Mouse (Mus musculus): ENCODE data around the gene Rtl4. TPM values are rescaled to one million over a fixed set of nuclear protein-coding genes. Genes with fewer than 3 reads are reported as not detected.

Gene Rtl4
- polyA plus RNA-seq (2015; fragmentation: Nextera tagmentation; extraction: Ambion mirVana): 0.10 and 0.18 TPM in 2 replicates

DNA sequence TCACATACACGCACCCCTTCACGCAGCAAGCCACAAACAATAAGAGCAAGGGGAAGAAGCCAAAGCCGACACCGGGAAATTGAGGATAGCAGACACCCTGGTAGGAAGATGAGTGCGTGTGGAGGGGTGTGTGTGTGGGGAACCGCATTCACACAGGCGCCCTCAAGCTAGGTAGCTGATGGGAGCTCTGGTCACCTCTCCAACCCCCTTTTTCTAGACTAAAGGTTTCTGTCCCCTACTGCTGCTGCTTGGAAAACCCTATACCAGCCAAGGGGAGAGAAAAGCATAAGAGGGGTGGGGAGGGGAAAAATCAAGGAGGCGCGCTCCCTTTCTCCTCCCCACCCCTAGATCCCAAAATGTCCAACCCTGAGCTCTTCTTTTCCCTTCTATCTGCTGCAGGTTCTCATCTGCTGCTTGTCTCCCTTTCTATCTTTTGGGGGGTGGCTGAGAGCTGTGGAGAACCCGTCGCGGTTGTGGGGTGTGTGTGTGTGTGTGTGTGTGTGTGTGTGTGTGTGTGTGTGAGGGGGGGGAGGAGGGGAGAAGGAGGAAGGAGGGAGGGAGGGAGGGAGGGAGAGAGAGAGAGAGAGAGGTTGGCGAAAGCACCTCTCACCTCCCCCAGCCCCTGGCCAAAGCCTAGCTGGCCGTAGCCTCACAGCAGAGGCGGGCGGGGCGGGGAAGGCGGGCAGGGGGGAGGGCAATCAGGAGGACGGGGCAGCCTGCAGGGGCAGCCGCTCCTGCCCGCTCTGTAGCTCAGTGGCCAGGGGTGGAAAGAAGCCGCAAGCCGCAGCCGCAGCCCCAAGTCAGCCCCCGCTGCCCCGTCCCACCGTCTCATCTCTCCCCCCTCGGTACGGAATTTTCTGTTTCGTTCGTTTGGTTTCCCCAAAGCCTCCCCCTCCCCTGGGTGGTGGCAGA, at the start of gene Rtl4:
Gene Rtl4 (plus strand): TSS at position 701 of the 912 bp plus-strand sequence.
- no peak within 1 kb of the TSS for H3K27ac ChIP-seq
- WGBS: 19% methylated on average over 9 of the region's 31 CpGs
- H3K9me3 ChIP-seq: no peaks in the 10 kb centered on the region
- peak within 1 kb of the TSS; percentile 42 for H3K4me3 ChIP-seq
- H3K4me2 ChIP-seq: peak within 1 kb of the TSS; percentile 79
- peak; percentile 65; the same call in 1 of the 2 replicates for ATAC-seq (ENCODE audit: borderline replicate concordance, extremely low read depth, low FRiP score, low TSS enrichment)
- H3K27me3 ChIP-seq: peaks cover 32% of the 10 kb centered on the region; the same call in 1 of the 2 replicates
- H3K36me3 ChIP-seq: no peaks in the 10 kb centered on the region
- no peaks in the 10 kb centered on the region for H3K4me1 ChIP-seq
- no peak within 1 kb of the TSS for H3K9ac ChIP-seq

DNA sequence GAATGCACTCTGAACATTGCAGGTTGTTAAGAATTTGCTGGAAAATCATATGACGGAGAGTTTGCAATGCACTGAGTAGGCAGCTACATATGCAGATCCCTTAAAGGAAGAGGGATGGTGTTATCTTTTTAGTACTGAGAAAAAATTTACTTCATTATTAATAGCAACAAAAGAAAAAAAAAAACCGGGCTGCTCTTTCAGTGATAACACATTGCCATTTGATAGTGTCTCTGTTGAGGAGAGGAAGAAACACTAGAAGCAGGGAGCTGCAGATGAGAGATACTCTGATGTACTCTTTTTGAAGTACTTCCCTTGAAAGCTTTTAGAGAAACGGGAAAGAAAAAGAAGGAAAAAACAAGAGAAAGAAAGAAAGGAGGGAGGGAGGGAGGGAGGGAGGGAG, 44.0 kb upstream of the Rtl4 start:
- H3K4me2 ChIP-seq: no peak overlapping the region
- no peaks in the 10 kb centered on the region for H3K4me1 ChIP-seq
- WGBS: 48% methylated on average over 2 of the region's 3 CpGs
- no peaks in the 10 kb centered on the region for H3K36me3 ChIP-seq
- H3K9me3 ChIP-seq: no peaks in the 10 kb centered on the region
- H3K27ac ChIP-seq: no peak overlapping the region
- no peak overlapping the region for H3K9ac ChIP-seq
- ATAC-seq (ENCODE audit: borderline replicate concordance, extremely low read depth, low FRiP score, low TSS enrichment): no peak
- H3K27me3 ChIP-seq: no peaks in the 10 kb centered on the region
- H3K4me3 ChIP-seq: no peak overlapping the region

DNA sequence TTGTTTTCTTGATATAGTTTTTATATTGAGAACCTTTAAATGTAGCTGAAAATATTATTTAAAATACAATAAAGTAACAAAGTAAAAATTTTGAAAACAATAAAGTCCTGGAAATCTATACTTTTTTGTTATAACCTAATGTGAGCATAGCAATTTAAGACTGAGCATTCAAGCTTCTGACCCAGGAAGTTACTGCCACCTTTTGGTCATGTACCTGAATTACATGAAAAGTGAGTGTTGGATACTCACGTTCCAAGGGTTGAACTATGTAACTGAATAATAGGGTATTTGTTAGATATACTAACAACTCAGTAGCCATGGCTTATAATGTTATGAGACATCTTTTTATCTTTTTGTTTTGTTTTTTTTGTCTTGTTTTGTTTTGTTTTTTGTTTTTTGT, 43.3 kb upstream of the Rtl4 start:
- Histone ChIP-seq H3K4me2 (no peak overlapping the region), H3K4me1 (no peaks in the 10 kb centered on the region), H3K36me3 (no peaks in the 10 kb centered on the region), H3K9me3 (no peaks in the 10 kb centered on the region), H3K4me3 (no peak overlapping the region), H3K27ac (no peak overlapping the region), H3K27me3 (no peaks in the 10 kb centered on the region), H3K9ac (no peak overlapping the region)
- WGBS: 31% methylated on average over 1 of the region's 1 CpGs
- ATAC-seq (ENCODE audit: borderline replicate concordance, extremely low read depth, low FRiP score, low TSS enrichment): no peak

DNA sequence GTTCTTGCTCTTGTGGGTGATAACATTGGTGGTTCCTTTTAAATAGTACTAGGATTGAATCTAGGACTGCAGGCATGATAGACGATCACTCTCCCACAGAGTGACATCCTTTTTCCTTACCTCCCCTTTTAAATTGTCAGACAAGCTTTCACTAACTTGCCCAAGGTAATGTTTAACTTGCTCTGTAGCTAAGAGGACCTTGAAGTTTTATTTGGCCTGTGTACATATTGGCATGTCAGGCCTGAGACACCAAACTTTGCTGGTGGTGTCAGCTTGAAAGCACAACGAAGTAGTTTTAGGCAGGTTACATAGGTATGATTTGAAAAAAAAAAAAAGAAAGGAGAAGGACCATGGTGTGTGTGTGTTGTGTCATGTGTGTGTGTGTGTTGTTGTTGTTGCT, 36.5 kb upstream of the Rtl4 start:
- H3K36me3 ChIP-seq: no peaks in the 10 kb centered on the region
- whole genome bisulfite sequencing: 51% methylated on average over 2 of the region's 2 CpGs
- H3K9me3 ChIP-seq: no peaks in the 10 kb centered on the region
- no peak overlapping the region for H3K9ac ChIP-seq
- ATAC-seq (ENCODE audit: borderline replicate concordance, extremely low read depth, low FRiP score, low TSS enrichment): no peak
- H3K4me1 ChIP-seq: no peaks in the 10 kb centered on the region
- no peaks in the 10 kb centered on the region for H3K27me3 ChIP-seq
- H3K27ac ChIP-seq: no peak overlapping the region
- no peak overlapping the region for H3K4me3 ChIP-seq
- H3K4me2 ChIP-seq: no peak overlapping the region

DNA sequence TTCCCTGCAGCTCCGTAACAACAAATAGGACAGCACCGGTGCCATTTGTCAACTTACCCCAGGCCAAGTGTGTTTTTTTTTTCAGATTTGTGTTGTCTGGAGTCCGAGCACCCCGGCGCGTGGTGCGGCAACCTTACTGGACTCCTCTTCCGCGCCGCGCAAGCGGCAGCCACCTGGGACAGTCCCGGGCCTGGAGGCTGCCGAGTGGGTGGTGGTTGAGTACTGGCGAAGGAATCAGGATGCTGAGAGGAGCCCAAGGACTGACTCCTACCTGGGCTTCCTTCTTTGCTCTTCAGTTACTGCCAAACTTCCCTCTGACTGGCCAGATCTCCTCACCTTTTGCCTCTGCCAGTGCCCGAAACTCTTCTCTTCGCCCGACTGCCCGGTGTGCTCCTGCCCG, 965 bp upstream of the Rtl4 start:
- Histone ChIP-seq H3K27me3 (peaks cover 32% of the 10 kb centered on the region; the same call in 1 of the 2 replicates), H3K36me3 (no peaks in the 10 kb centered on the region)
- WGBS: 12% methylated on average over 20 of the region's 20 CpGs

DNA sequence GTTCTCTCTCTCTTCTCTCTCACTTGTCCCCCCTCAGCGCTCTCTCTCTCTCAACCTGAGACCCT, 733 bp upstream of the Rtl4 start, which contains the start of gene Trpc5:
Gene Trpc5 (minus strand): TSS at position 39 of the 65 bp plus-strand sequence.
- Histone ChIP-seq H3K4me3 (peak within 1 kb of the TSS; percentile 42), H3K36me3 (no peaks in the 10 kb centered on the region), H3K4me1 (no peaks in the 10 kb centered on the region), H3K4me2 (peak within 1 kb of the TSS; percentile 79), H3K9ac (no peak within 1 kb of the TSS), H3K9me3 (no peaks in the 10 kb centered on the region), H3K27ac (no peak within 1 kb of the TSS), H3K27me3 (peaks cover 32% of the 10 kb centered on the region; the same call in 1 of the 2 replicates)
- no CpG with 5 or more reads among the region's 1 CpGs for WGBS
- ATAC-seq (ENCODE audit: borderline replicate concordance, extremely low read depth, low FRiP score, low TSS enrichment): no peak

More for the DNA sequence above, 965 bp upstream of the Rtl4 start:
- Histone ChIP-seq H3K4me2 (peak overlapping the region; percentile 79), H3K9me3 (no peaks in the 10 kb centered on the region), H3K4me1 (no peaks in the 10 kb centered on the region), H3K4me3 (peak overlapping the region; percentile 42; the same call in 1 of the 2 replicates), H3K27ac (no peak overlapping the region), H3K9ac (no peak overlapping the region)
- no peak for ATAC-seq (ENCODE audit: borderline replicate concordance, extremely low read depth, low FRiP score, low TSS enrichment)

DNA sequence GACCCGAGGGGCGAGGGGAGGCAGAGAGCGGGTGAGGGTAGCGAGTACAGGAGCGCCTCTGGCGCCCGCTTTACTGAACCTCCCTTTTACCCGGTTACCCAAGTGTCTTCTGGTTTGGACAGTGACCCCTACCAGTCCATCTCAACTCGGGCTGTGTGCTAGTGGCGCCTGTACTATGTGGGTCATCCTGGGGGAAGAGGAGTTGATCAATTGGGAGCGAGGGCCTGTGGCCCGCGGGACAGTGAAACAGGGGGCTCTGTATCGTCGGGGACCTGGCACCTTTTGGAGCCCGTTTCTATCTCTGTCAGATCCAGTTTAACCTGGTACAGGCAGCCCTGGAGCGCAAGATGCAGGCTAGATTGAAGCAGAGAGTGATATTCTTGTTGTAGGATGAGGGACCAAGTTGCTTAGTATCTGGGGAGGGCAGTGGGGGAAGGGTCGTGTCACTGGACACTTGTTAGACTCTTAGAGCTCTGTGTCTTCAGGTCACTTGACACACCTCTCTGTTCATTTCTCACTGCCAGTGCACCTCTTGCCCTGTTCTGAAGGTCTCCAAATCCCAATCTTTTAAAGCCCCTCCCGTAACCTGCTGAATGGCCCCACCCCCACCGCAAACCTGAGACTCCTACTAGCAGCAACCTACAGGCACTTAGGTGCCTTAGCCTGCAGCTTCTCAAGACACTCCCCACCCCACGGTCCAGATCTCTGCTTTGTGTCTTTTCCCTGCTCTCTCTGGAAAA, 582 bp downstream of the Rtl4 start:
- Histone ChIP-seq H3K9ac (no peak overlapping the region), H3K4me2 (peak overlapping the region; percentile 79), H3K9me3 (no peaks in the 10 kb centered on the region), H3K4me1 (no peaks in the 10 kb centered on the region), H3K36me3 (no peaks in the 10 kb centered on the region), H3K27ac (no peak overlapping the region), H3K27me3 (peaks cover 32% of the 10 kb centered on the region; the same call in 1 of the 2 replicates), H3K4me3 (peak overlapping the region; percentile 42)
- ATAC-seq (ENCODE audit: borderline replicate concordance, extremely low read depth, low FRiP score, low TSS enrichment): peak; percentile 55; the same call in 1 of the 2 replicates
- 14% methylated on average over 16 of the region's 21 CpGs for WGBS

DNA sequence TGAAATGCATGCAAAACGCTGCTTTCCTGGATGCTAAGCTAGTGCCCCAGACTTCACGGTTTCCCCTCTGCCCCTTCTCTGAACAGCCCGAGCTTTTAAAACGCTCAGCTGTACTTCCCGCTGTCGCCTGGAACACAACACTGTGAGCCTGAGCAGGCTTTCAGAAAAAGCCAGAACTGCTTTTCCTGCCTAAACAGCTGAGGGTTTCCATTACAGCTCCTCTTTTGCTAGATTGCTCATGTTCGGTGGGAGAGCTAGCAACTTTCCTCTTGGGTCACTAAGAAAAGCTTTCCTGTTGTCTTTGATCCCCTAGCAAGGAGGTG, 1.1 kb downstream of the Rtl4 start:
- H3K9ac ChIP-seq: no peak overlapping the region
- no peaks in the 10 kb centered on the region for H3K36me3 ChIP-seq
- no peak overlapping the region for H3K27ac ChIP-seq
- ATAC-seq (ENCODE audit: borderline replicate concordance, extremely low read depth, low FRiP score, low TSS enrichment): no peak
- H3K4me2 ChIP-seq: peak overlapping the region; percentile 79
- H3K27me3 ChIP-seq: peaks cover 32% of the 10 kb centered on the region; the same call in 1 of the 2 replicates
- 0 out of 2 replicates have a peak overlapping the region, but pooled peaks have one; percentile 42 for H3K4me3 ChIP-seq
- 15% methylated on average over 7 of the region's 7 CpGs for WGBS
- no peaks in the 10 kb centered on the region for H3K4me1 ChIP-seq
- H3K9me3 ChIP-seq: no peaks in the 10 kb centered on the region

DNA sequence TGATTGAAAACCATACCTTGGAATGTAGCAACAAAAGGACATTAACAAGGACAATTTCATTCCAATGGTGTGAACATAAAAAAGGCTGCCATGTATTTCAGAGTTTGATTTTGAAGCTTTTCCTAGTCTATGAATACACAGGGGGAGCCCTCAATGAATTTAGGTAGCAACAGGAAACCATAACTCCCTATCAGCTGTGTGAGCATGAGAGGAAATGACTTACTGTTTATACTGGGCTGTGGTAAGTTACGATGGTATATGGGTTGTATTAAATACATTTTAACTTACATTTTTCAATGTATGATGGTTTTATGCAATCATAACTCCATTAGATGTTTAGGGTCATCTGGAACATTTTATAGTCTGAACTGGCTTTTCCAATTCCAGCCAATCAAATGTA, 27.6 kb downstream of the Rtl4 start:
- no peaks in the 10 kb centered on the region for H3K27me3 ChIP-seq
- no peaks in the 10 kb centered on the region for H3K36me3 ChIP-seq
- ATAC-seq (ENCODE audit: borderline replicate concordance, extremely low read depth, low FRiP score, low TSS enrichment): no peak
- no peak overlapping the region for H3K4me2 ChIP-seq
- H3K4me3 ChIP-seq: no peak overlapping the region
- H3K9me3 ChIP-seq: no peaks in the 10 kb centered on the region
- H3K9ac ChIP-seq: no peak overlapping the region
- no peaks in the 10 kb centered on the region for H3K4me1 ChIP-seq
- H3K27ac ChIP-seq: no peak overlapping the region
- WGBS: 62% methylated on average over 1 of the region's 1 CpGs

DNA sequence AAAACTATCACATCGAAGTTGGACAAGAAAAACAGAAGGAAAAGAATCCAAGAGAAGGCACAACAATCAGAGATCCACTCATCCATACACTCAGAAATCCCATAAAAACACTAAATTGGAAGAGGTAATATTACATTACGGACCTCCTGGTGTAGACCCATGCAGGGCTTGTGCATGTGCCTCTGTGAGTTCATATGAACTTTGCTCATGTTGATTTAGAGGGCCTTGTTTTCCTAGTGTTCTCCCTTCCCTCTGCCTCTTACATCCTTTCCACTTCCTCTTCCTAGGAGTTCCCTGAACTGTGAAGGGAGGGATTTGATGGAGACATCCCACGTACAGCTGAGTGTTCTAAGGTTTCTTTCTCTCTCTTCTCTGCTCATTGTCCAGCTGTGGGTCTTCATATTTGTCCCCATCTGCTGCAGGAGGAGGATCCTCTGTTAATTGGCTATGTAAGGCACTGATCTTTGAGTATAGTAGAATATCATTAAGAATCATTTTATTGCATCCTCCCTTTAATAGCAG, 58.9 kb downstream of the Rtl4 start:
- no peak for ATAC-seq (ENCODE audit: borderline replicate concordance, extremely low read depth, low FRiP score, low TSS enrichment)
- WGBS: 86% methylated on average over 3 of the region's 3 CpGs
- no peak overlapping the region for H3K4me2 ChIP-seq
- H3K27me3 ChIP-seq: no peaks in the 10 kb centered on the region
- H3K9me3 ChIP-seq: no peaks in the 10 kb centered on the region
- H3K4me3 ChIP-seq: no peak overlapping the region
- H3K36me3 ChIP-seq: no peaks in the 10 kb centered on the region
- H3K4me1 ChIP-seq: no peaks in the 10 kb centered on the region
- no peak overlapping the region for H3K27ac ChIP-seq
- H3K9ac ChIP-seq: no peak overlapping the region

DNA sequence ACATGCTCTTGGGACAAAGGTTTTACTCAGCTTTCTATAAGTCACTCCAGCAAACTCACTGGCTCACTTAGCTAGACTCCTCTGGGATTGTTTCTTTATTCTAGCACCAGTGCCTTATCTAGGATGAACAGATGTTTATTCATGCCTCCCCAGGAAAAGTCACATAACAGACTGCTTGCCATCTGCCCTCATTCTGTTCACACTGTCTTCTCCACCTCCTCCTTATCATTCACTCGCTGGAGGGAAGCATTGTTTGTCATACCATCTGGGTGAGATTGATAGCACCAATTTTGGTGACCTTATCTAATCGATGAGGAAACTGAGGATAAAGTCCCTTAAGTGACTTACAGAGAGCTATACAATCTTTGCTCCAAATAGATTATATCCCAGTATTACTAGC, 298.3 kb downstream of the Rtl4 start:
- Histone ChIP-seq H3K27ac (no peak overlapping the region), H3K36me3 (no peaks in the 10 kb centered on the region), H3K4me2 (no peak overlapping the region), H3K9me3 (no peaks in the 10 kb centered on the region), H3K4me3 (no peak overlapping the region), H3K27me3 (no peaks in the 10 kb centered on the region), H3K4me1 (no peaks in the 10 kb centered on the region), H3K9ac (no peak overlapping the region)
- ATAC-seq (ENCODE audit: borderline replicate concordance, extremely low read depth, low FRiP score, low TSS enrichment): no peak
- 29% methylated on average over 2 of the region's 2 CpGs for WGBS

DNA sequence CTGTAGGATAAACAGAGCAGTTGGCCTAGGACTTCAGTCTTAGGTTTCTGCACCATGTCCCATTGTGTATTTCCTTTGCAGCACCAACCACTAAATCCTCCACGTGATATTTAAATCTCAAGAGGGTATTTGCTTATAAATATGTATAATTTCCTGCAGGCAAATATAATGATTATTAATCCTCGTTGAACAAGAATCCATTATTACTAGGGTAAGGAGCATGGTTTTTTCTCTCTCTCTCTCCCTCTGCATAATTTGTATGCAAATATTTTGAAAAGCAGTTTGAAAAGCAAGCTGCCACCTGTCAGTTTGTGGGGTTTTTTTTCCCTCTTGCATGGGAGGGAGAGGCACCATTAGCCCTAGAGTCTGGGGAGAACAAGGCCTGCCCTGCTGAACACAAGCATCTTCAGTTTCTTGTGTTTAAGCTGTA, 376.8 kb downstream of the Rtl4 start:
- no peaks in the 10 kb centered on the region for H3K9me3 ChIP-seq
- no peaks in the 10 kb centered on the region for H3K4me1 ChIP-seq
- H3K4me3 ChIP-seq: no peak overlapping the region
- no peaks in the 10 kb centered on the region for H3K36me3 ChIP-seq
- H3K27ac ChIP-seq: no peak overlapping the region
- H3K4me2 ChIP-seq: no peak overlapping the region
- H3K27me3 ChIP-seq: no peaks in the 10 kb centered on the region
- ATAC-seq (ENCODE audit: borderline replicate concordance, extremely low read depth, low FRiP score, low TSS enrichment): no peak
- H3K9ac ChIP-seq: no peak overlapping the region
- 66% methylated on average over 2 of the region's 2 CpGs for WGBS
